Mouse (Mus musculus) thymus, adult 2 months (tissue): ENCODE data around the gene Cyp4f14.

Source experiments
- CTCF ChIP-seq: fragments of 200-500 bp; IDR thresholded peaks from 2 replicates; pipeline ENCODE4 v1.5.1; 2012; ENCODE audit warnings: mild to moderate bottlenecking, control low read depth, low read length, moderate library complexity, borderline replicate concordance; ENCODE audit not compliant: control insufficient read depth, poor library complexity, insufficient read depth; ENCODE audit errors: extremely low read depth
- POLR2A ChIP-seq: fragments of 200-500 bp; IDR thresholded peaks from 2 replicates; pipeline ENCODE4 v1.6.1; 2012; ENCODE audit warnings: mild to moderate bottlenecking, low read length, control low read depth, moderate library complexity; ENCODE audit not compliant: control insufficient read depth, poor library complexity, insufficient read depth; ENCODE audit errors: extremely low read depth

- TF ChIP-seq POLR2A (no peak), CTCF (no peak)
Measured at GRCm38 (mm10) chr17:32927803-32928202, 10.7 kb upstream of the Cyp4f14 start.
